Mouse (Mus musculus): ENCODE results near the gene Tfb1m.

- TF ChIP-seq CTCF (IDR thresholded peaks at IDR 0.05; ENCODE audit: borderline replicate concordance, extremely low read depth, insufficient read depth, insufficient read length) (peak; percentile 53; the same call in 1 of the 2 replicates), POLR2A (IDR thresholded peaks at IDR 0.05; ENCODE audit: borderline replicate concordance, extremely low read depth, insufficient read depth, insufficient read length, poor library complexity, severe bottlenecking) (no peak)
Observed at GRCm38 (mm10) chr17:3498086-3498485, 59.5 kb downstream of the Tfb1m start.

All from brain, embryonic 14.5 days (tissue).